Mouse (Mus musculus): ENCODE data around the gene Pip4k2b.
A peak's percentile ranks its signal among the peaks of the same experiment; 100 is the strongest.

The Pip4k2b gene

GRCm38 (mm10) chr11:97689861-97690260, 54.6 kb downstream of the Pip4k2b start:
- DNase-seq, result peak in 1 of 2 experiments; percentile 57

DNA sequence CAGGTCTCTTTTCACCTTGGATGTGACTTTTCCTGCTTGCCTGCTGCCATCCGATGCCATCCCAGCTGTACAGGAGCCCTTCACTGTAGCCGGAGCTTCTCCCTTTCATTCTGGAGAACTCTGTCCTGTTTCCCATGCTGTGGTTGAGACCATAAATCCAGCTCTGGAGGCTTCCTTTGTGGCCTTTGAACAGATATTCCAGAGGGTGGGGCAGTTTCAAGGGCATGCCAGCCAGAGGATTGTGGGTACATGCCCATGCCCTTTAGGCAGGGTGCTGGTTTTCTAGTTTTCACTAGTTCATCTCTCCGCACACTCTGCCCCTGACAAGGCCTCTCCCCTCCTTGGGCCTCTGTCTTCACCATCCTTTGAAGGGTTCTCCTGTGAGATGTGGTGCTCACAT, 57.4 kb downstream of the Pip4k2b start:
- no peak for DNase-seq

- no peak for DNase-seq
Observed at GRCm38 (mm10) chr11:97686322-97686908, 58.1 kb downstream of the Pip4k2b start.

DNA sequence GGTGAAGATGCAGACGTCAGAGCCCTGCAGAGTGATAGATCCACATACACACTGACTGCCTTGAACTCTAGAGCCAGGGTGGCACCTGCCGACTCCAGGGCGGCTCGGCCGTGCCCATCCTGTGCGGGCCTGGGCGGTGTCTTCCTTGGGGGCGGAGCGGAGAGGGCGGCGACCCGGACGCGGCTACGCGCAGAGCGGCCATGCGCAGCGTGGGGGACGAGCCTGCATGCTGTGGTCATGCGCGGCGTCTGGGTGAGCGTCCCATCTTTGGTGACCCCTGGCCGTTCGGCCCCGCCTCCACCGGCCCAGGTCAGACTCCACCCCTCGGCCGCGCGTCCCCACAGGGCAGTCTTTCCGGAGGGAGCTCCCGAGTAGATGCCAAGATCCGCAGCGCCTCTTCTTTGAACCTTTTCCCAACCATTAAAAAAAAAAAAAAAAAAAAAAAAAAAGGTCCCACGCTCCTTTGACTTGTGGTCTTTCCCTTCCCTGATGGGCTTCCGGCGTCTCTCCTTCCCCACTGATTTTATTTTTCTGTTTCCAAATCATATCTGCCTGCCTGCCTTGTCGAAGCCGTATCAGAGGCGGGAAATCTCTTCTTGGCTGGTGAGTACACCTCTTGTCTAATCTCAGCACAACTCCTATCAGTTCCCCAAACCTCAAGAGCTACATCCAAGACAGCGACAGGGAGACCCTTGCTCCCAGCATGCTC, 58.7 kb downstream of the Pip4k2b start, which contains the start of gene Cisd3:
Gene Cisd3, plus strand, starts transcription at position 214 of the 709 bp plus-strand sequence.
- peak; percentile 98 to 99 for DNase-seq

GRCm38 (mm10) chr11:97684766-97685165, 59.7 kb downstream of the Pip4k2b start:
- DNase-seq, result no peak

DNA sequence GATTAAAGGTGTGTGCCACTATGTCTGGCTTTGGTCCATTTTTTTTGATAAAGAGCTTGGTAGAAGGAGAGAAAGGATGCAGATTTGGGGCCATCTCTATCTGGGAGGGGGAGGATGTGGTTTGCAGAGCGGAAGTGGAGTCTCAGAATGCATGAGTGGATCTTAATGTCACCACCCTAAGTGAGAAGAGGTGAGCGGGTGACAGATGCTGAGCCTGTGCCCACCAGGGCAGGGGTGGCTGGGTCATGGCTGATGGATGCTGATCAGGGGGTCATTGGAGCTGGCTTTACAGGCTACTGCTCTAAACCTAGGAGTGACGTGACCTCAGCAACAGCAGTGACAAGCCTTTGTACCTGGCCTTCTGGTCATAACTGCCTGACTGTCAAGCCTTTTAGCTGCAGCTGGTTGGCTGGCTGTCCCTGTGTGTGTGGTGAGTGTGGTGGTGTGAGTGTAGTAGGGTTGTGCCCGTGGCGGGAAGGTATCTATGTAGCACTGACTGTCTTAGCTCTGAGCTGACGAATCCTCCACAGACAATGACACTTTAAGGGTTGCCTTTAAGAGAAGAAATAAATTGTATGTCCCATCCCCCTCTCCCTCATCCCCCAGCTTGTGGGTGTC, 60.3 kb downstream of the Pip4k2b start:
- DNase-seq, result no peak

- peak; percentile 74 to 83 for DNase-seq
Observed at GRCm38 (mm10) chr11:97682504-97683055, 61.9 kb downstream of the Pip4k2b start.

DNA sequence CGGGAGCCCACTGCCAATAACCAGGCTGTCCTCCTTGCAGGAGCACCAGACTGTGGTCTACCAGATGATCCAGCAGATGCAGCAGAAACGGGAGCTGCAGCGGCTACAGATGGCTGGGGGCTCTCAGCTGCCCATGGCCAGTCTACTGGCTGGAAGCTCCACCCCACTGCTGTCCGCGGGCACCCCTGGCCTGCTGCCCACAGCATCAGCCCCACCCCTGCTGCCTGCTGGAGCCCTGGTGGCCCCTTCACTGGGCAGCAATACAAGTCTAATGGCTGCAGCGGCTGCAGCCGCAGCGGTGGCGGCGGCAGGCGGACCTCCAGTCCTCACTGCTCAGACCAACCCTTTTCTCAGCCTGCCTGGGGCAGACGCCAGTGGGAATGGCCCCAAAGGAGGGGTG, 64.1 kb downstream of the Pip4k2b start:
- DNase-seq, result peak; percentile 57 to 72

- DNase-seq, result no peak
Observed at GRCm38 (mm10) chr11:97678301-97678700, 66.2 kb downstream of the Pip4k2b start.

DNA sequence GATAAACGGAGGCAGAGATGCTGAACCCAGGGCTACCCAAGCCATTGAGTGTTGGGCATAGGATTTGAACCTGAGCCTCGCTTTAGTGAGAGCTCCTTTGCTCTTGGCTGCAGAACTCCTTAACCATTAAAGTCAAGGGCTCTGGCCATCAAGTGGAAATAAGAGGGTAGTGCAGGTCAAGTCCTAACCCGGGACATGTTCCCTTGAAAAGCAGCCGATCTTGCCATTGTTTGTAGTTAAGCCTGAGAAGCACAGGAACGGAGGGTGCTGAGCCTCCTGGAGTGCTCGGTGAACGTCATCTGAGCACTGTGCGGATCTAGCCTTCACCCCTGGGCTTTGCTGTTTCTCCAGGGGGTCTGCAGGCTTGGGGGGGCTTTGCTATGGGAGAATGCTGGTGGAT, 66.7 kb downstream of the Pip4k2b start:
- peak; percentile 33 to 57 for DNase-seq

DNA sequence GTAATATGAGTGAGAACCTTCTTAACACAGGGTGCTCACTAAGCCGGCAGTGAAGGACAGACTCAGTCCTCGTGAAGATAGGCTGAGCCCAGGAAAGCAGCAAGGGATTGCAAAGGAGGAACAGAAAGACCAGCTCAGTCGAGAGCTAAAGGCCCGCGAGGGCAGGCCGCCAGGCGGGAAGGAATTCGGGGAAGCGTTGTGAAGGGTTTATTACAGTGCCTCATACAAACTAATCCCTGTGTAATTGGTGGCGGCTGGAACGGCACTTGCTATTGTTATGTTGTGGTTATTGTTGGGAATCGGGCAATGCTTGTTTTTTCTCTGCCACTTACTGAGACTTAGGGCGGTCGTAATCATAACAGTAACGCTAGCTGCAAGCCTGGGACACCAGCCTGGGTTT, 67.1 kb downstream of the Pip4k2b start:
- peak in 1 of 2 experiments; percentile 22 for DNase-seq

DNA sequence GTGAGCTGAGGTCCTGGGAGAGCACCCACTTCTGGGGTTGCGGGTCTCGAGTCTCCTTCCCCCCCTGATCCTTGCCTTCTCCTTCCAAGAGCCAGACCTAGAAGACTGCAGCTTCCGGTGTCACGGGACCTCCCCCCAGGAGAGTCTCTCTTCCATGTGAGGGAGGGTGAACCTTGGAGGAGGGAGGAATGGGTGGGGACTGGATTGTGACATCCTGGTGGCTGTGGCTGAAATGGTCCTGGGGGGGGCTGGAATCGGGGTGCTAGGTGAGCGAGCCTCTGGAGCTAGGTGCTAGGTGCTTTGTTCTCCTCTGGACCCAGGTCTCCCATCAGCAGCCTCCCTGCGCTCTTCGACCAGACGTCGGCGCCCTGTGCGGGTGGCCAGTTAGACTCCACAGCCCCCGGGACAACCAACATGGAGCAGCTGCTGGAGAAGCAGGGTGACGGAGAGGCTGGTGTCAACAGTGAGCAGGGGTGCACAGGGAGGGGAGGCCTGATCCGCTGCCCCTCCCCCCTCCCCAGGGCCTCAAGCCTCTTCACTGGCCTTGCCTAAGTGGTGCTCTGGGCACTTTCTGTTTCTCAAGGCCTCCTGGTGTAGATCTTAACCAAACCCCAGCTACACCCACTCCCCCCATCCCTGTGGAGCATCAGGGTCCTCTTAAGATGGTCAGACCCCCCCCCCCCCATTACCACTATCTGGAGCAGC, 68.3 kb downstream of the Pip4k2b start:
- DNase-seq, result peak; percentile 50 to 68

DNA sequence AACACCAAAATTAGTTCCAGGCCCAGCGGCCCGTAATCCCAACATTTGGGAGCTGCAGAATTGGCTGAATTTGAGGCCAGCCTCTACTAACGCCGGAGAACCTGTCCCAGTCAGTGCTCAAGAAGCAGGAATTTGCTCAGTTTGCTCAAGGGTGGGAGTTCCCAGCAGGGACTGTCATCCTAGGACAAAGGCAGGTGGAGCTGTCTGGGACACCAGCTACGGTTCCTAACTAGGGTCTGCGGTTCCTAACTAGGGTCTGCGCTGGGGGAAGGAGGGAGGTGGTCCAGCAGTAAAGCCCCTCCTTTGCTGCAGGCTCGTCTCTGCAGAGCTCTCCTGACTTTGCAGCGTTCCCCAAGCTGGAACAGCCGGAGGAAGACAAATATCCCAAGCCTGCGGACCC, 71.4 kb downstream of the Pip4k2b start:
- no peak for DNase-seq

- no peak for DNase-seq
Observed at GRCm38 (mm10) chr11:97671177-97671527, 73.4 kb downstream of the Pip4k2b start.

DNA sequence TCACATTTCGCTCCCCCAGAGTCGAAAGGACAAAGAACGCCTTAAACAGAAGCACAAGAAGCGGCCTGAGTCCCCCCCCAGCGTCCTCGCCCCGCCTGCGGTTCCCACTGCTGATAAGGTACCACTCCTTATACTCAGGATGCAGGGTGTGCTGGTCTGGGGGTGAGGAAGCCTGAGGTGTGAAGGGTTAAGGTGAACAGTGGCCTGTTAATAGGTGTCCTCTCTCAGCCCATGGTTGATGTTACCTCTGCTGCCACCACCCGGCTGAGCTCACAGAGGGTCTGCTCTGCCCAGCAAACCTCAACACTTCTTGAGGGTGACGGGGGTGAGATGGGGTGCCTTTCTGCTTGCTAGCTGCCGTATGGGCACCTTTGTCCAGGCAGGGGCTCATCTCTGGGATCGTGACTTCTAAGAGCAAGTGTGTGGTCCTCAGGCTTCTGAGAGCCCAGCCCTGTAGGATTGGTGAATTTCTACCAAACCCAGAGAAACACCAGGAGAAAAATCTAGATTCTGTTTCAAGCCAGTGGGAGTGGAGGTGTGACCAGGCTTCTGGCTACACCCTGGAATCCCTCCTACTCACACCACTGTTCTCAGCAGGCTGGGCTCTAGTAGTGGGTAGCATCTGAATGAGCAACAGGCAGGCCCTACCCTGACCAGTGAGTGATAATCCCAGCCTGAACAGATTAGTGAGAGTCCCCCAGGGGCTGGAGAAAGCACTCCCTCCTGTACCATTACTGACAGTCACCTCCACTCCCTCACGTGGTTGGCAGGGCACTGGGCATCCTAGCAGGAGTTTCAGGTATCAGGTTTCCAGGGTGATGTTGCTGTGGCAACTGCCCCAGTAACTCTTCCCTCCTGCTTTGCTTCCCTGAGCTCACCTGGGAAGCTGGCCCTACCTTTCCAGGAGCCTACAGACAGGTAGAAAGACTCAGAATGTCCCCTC, 74.0 kb downstream of the Pip4k2b start:
- DNase-seq, result no peak

DNA sequence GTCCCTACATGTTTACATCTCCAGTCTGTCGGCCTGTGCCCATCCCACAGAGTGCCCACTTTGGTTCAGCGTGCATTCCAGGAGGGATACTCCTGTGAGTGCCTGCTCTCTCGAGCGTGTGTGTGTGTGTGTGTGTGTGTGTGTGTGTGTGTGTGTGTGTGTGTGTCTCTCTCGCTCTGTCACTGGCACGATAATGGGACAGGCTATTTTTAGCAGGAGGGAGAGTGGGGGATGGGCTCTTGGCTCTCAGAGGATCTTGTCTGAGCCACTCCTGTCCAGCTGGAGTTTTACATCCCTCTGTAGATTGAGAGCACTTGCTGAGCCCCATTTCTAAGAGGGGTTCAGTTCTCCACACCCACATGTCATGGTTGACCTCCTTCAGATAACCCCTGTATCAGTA, 74.7 kb downstream of the Pip4k2b start:
- DNase-seq, result peak; percentile 48 to 59

GRCm38 (mm10) chr11:97669268-97669667, 75.2 kb downstream of the Pip4k2b start:
- no peak for DNase-seq

- DNase-seq, result no peak
Observed at GRCm38 (mm10) chr11:97668160-97668559, 76.3 kb downstream of the Pip4k2b start.

GRCm38 (mm10) chr11:97666794-97667193, 77.7 kb downstream of the Pip4k2b start:
- DNase-seq, result no peak

- no peak for DNase-seq
Observed at GRCm38 (mm10) chr11:97666221-97666620, 78.3 kb downstream of the Pip4k2b start.

DNA sequence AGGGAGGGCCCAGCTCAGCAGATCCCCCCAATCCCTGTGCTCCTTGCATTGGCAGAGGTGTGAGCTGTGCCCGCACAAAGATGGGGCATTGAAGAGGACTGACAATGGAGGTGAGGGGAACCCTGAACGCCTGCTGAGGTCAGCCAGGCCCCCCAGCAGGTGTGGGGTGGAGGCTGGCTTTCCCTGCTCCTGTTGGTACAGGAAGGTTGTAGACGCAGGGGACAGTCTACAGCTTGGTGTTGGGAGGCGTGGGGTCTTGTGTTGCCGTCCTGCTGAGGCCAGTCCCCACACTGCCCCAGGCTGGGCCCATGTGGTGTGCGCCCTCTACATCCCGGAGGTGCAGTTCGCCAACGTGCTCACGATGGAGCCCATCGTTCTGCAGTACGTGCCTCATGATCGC, 79.1 kb downstream of the Pip4k2b start:
- no peak for DNase-seq

Data from lung, adult 18-20 months (tissue).